ENCODE assay signal across 14 mouse cellular contexts in the genomic region with DNA sequence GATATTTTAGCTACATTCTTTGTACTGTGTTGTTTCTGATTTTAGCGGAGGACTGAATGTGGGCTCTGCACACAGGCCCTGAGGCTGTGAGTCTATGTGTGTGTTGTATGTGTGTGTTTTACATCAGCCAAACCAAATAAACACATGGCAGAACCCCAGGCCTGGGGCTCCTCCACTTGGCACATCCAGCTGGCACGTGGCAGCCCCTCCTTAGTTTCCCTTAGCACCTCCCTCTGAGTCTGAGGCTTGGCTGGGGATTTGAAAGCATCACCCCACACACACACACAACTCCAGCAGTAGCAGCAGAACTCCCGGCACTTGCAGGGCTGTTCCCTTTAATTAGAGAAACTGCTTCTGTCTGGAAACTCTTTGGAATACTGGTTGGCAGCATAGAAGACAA.
A peak's percentile ranks its signal among the peaks of the same experiment; 100 is the strongest.
DNase-seq lines count a peak whose midpoint lies in the region; ATAC-seq lines count a peak whose summit lies in the region.
"Had no signal": no experiment of that assay in that cellular context is flagged by ENCODE, and none has a peak within 500 bp of the region (broad histone marks: within the 10 kb centered on the region; RNA-seq: fewer than 3 reads in every experiment).

No protein-coding gene starts in this region.

- no peak overlapping the region for H3K4me3 ChIP-seq in forebrain, embryonic 13.5 days
- no peak overlapping the region for H3K4me3 ChIP-seq in forebrain, embryonic 12.5 days (replicated peaks)
- no peak overlapping the region for H3K4me3 ChIP-seq in forebrain, embryonic 15.5 days
- H3K4me3 ChIP-seq: heart, adult 2 months had no signal

- DNase-seq in left cerebral cortex, postnatal 4 days = peak; percentile 50
- no peak for DNase-seq in left cerebral cortex, adult 11 months (ENCODE audit: low spot score)
- peak; percentile 65 for DNase-seq in Muller cell, postnatal 12 days (ENCODE audit: inconsistent ontology term)
- DNase-seq in ovary, postnatal 10 days (ENCODE audit: low spot score) = no peak
- no peak for DNase-seq in natural killer cell, adult 2 months (ENCODE audit: low spot score in 2 of 2)
- DNase-seq: cerebellum, adult 9-10 months; heart, adult 2 months; heart, postnatal 10 days; kidney, postnatal 4 days had no signal

- H3K4me1 ChIP-seq in forebrain, embryonic 13.5 days = no peaks in the 10 kb centered on the region
- no peaks in the 10 kb centered on the region for H3K4me1 ChIP-seq in forebrain, embryonic 12.5 days
- 0 out of 2 replicates have a peak, but pooled peaks cover 7% of the 10 kb centered on the region for H3K4me1 ChIP-seq in forebrain, embryonic 15.5 days

- no peaks in the 10 kb centered on the region for H3K36me3 ChIP-seq in forebrain, embryonic 13.5 days (ENCODE audit: poor library complexity, severe bottlenecking)
- no peaks in the 10 kb centered on the region for H3K36me3 ChIP-seq in forebrain, embryonic 12.5 days (replicated peaks)
- H3K36me3 ChIP-seq in forebrain, embryonic 15.5 days = no peaks in the 10 kb centered on the region

- peak; percentile 85 for ATAC-seq in forebrain, embryonic 13.5 days
- no peak for ATAC-seq in forebrain, embryonic 12.5 days (ENCODE audit: low FRiP score)
- ATAC-seq in forebrain, embryonic 15.5 days (replicated peaks) = peak; percentile 92
- ATAC-seq: intestine, postnatal 0 days; midbrain, embryonic 16.5 days had no signal

- no peak overlapping the region for H3K27ac ChIP-seq in forebrain, embryonic 13.5 days
- H3K27ac ChIP-seq in forebrain, embryonic 12.5 days = no peak overlapping the region
- no peak overlapping the region for H3K27ac ChIP-seq in forebrain, embryonic 15.5 days (replicated peaks)
- H3K27ac ChIP-seq: heart, adult 2 months had no signal

- WGBS in forebrain, embryonic 13.5 days = 18% methylated on average over 3 of the region's 3 CpGs
- WGBS in forebrain, embryonic 12.5 days = 36% methylated on average over 3 of the region's 3 CpGs
- 22% methylated on average over 3 of the region's 3 CpGs for whole genome bisulfite sequencing in forebrain, embryonic 15.5 days

- H3K9me3 ChIP-seq in forebrain, embryonic 13.5 days (replicated peaks) = no peaks in the 10 kb centered on the region
- no peaks in the 10 kb centered on the region for H3K9me3 ChIP-seq in forebrain, embryonic 12.5 days
- no peaks in the 10 kb centered on the region for H3K9me3 ChIP-seq in forebrain, embryonic 15.5 days

- no peak overlapping the region for H3K9ac ChIP-seq in forebrain, embryonic 13.5 days
- H3K9ac ChIP-seq in forebrain, embryonic 12.5 days = no peak overlapping the region
- H3K9ac ChIP-seq in forebrain, embryonic 15.5 days (replicated peaks) = no peak overlapping the region

- H3K27me3 ChIP-seq in forebrain, embryonic 13.5 days = peaks cover 8% of the 10 kb centered on the region; the same call in 1 of the 2 replicates
- no peaks in the 10 kb centered on the region for H3K27me3 ChIP-seq in forebrain, embryonic 12.5 days
- peaks cover 32% of the 10 kb centered on the region; the same call in 1 of the 2 replicates for H3K27me3 ChIP-seq in forebrain, embryonic 15.5 days

- no peak overlapping the region for H3K4me2 ChIP-seq in forebrain, embryonic 13.5 days
- no peak overlapping the region for H3K4me2 ChIP-seq in forebrain, embryonic 12.5 days
- H3K4me2 ChIP-seq in forebrain, embryonic 15.5 days (replicated peaks) = no peak overlapping the region

- intact Hi-C loops in left cerebral cortex, postnatal 4 days (cut with DNase I) = no loop called here

Comparison
In these comparisons a context has a peak if more than half of its experiments do, and no peak if none do; other contexts are left out.
1. DNase-seq: peak in left cerebral cortex, postnatal 4 days (single experiment) and Muller cell, postnatal 12 days (single experiment); none in left cerebral cortex, adult 11 months (single experiment), ovary, postnatal 10 days (single experiment) and natural killer cell, adult 2 months (0 of 2).